Mouse (Mus musculus) E14TG2a.4 (cell line): ENCODE data around the gene 1110051M20Rik.

Experiments used
- CTCF ChIP-seq: conservative IDR thresholded peaks from 2 replicates; pipeline ENCODE4 v1.5.1; 2014; ENCODE audit warnings: low read length
- NANOG ChIP-seq: IDR thresholded peaks from 2 replicates; pipeline ENCODE4 v1.6.1; 2014; ENCODE audit warnings: borderline replicate concordance, low read length, mixed read lengths
- POU5F1 ChIP-seq: IDR thresholded peaks from 2 replicates; pipeline ENCODE4 v1.6.1; 2014; ENCODE audit warnings: low read length, borderline replicate concordance

- no peak for TF ChIP-seq CTCF
- no peak for TF ChIP-seq NANOG
- no peak for TF ChIP-seq POU5F1
These were observed 16.8 kb upstream of the 1110051M20Rik start for GRCm38 (mm10) chr2:91461341-91461740.
